Mouse (Mus musculus) spleen, adult 12 weeks (tissue): ENCODE results near the gene S100a5.

Source experiments
- DNase-seq: peaks from one replicate; pipeline ENCODE4 v3.0.0; 2022; ENCODE audit warnings: low spot score

Gene S100a5

GRCm38 (mm10) chr3:90626266-90627021 lies 18.1 kb downstream of the S100a5 start:
- DNase-seq, result no peak

GRCm38 (mm10) chr3:90627366-90627765 lies 19.0 kb downstream of the S100a5 start:
- no peak for DNase-seq

- DNase-seq, result no peak
Measured at GRCm38 (mm10) chr3:90627807-90628206, 19.5 kb downstream of the S100a5 start.

GRCm38 (mm10) chr3:90629298-90629697 lies 21.0 kb downstream of the S100a5 start:
- no peak for DNase-seq

- DNase-seq, result no peak
Measured at GRCm38 (mm10) chr3:90631984-90632383, 23.7 kb downstream of the S100a5 start.

GRCm38 (mm10) chr3:90638511-90639275 lies 30.4 kb downstream of the S100a5 start:
- DNase-seq, result no peak

- no peak for DNase-seq
Measured at GRCm38 (mm10) chr3:90639511-90640154, 31.3 kb downstream of the S100a5 start.

GRCm38 (mm10) chr3:90640981-90641380 lies 32.7 kb downstream of the S100a5 start:
- DNase-seq, result no peak

- DNase-seq, result no peak
Measured at GRCm38 (mm10) chr3:90644220-90644619, 35.9 kb downstream of the S100a5 start.

- DNase-seq, result no peak
Measured at GRCm38 (mm10) chr3:90647291-90647690, 39.0 kb downstream of the S100a5 start.

GRCm38 (mm10) chr3:90648981-90649380 lies 40.7 kb downstream of the S100a5 start:
- no peak for DNase-seq

GRCm38 (mm10) chr3:90649832-90650231 lies 41.5 kb downstream of the S100a5 start:
- DNase-seq, result no peak

- DNase-seq, result no peak
Measured at GRCm38 (mm10) chr3:90652878-90653508, 44.7 kb downstream of the S100a5 start.

GRCm38 (mm10) chr3:90653717-90654116 lies 45.4 kb downstream of the S100a5 start, which contains the start of gene S100a7a:
Gene S100a7a, plus strand, starts transcription at chr3:90654017.
- DNase-seq, result no peak

- no peak for DNase-seq
Measured at GRCm38 (mm10) chr3:90657405-90657804, 49.1 kb downstream of the S100a5 start.

- DNase-seq, result no peak
Measured at GRCm38 (mm10) chr3:90659364-90660044, 51.2 kb downstream of the S100a5 start.
